Mouse (Mus musculus) E14TG2a.4 (cell line): ENCODE results near the gene Mbtps1.

Experiments
- CTCF ChIP-seq: conservative IDR thresholded peaks from 2 replicates; pipeline ENCODE4 v1.5.1; 2014; ENCODE audit warnings: low read length
- NANOG ChIP-seq: IDR thresholded peaks from 2 replicates; pipeline ENCODE4 v1.6.1; 2014; ENCODE audit warnings: borderline replicate concordance, low read length, mixed read lengths
- POU5F1 ChIP-seq: IDR thresholded peaks from 2 replicates; pipeline ENCODE4 v1.6.1; 2014; ENCODE audit warnings: low read length, borderline replicate concordance

DNA sequence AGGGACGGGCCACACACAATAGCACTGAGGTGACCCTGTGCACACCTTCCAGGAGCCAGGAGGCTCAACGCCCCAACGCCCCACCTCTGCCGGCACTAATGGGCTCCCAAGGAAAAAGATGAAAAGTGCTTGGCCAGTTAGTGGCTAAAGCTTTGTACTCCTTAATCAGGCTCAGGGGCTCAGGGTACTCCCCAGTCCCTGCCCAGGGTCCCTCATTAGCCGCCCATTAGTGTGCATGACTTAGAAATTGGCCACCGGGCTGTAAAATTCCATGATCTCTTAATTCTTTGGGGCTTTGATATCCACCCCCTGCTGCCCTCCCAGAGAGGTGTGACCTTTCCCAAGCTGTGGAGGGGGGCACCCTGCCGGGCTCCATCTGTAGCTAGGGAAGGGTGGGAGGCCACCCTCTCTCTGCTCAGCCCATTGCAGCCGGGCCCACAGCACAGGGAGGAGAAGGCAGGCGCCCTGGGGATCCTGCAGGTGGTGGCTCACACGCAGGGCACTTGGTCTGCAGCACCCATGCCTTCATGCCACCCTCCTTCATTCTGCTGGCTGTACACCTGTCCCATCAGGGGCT lies 55.3 kb downstream of the Mbtps1 start:
- no peak for TF ChIP-seq CTCF
- TF ChIP-seq NANOG, result no peak
- no peak for TF ChIP-seq POU5F1
